Mouse (Mus musculus) effector memory CD4-positive, alpha-beta T cell, adult 7 months (primary cell): ENCODE results near the gene Crygs. TPM values are rescaled to one million over a fixed set of nuclear protein-coding genes. Genes with fewer than 3 reads are reported as not detected.

Source experiments
- polyA plus RNA-seq: library from polyadenylated mRNA; unstranded; fragments of 100-300 nt; shearing (Covaris generic); gene quantifications from one replicate; pipeline ENCODE4 v1.2.1, GENCODE M21; 2017

The Crygs gene
- polyA plus RNA-seq, result not detected

DNA sequence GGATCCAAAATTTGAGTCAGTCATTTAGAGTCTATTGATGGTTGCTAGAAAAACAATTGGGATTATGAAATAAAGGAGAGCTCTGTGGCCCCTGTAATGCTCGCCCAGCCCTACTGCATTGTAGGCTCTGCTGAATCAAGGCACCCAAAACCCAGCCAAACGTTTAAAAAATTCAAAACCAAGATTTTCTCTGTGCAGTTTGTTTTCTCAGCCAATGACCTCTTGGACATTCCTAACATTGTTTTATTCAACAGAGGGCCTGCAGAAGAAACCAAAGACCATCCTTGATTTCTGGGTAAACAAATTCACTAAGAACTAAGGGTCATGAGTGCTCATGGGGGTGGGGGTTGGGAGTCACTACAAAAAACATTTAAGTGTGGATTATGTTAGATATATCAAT, at the start of gene Crygs:
Crygs (minus strand) TSS at position 101 of the 400 bp plus-strand sequence.

DNA sequence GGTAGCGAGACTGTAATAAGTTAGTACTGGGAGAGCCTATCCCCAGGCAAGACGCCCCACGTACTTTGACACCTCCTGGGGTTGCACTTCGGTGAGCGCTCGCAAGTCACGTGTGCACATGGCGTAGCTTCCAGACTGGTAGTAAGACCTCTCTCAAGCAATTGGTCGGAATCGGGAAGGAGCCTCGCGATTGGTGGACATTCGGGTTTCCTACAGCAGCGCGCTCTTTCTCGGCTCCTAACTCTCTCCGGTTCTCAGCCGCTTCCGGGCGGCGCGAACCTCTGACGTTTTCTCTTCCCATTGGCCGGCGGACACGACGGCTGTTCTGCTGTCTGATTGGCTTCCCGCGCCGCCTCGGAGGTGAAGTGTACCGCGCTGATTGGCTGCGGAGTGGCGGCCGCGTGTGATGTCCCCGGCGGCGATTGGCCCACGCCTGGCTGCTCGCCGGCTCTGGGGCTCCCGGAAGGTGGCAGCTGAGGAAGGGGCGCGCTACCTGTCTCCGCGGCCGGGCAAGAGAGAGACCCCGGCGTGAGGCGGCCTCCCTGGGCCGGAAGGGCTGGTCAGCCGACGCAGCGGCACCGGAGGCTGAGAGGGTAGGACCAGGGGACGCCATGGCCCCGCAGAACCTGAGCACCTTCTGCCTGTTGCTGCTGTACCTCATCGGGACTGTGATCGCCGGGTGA, 46.2 kb upstream of the Crygs start, which contains the start of the genes Tbccd1 and Dnajb11:
Tbccd1 (minus strand) TSS at position 239 of the 683 bp plus-strand sequence.
Dnajb11 (plus strand) TSS at position 415 of the 683 bp plus-strand sequence.

Other genes starting within 250 kb of the Crygs start
- 0.44 TPM for gene Dgkg, start 154.4 kb downstream of the Crygs start, polyA plus RNA-seq
- 12.7 TPM for gene Tbccd1, start 46.1 kb upstream of the Crygs start, polyA plus RNA-seq
- 78.9 TPM for gene Dnajb11, start 46.3 kb upstream of the Crygs start, polyA plus RNA-seq
- gene Ahsg, start 79.7 kb upstream of the Crygs start, polyA plus RNA-seq, result not detected
- gene Fetub, start 106.8 kb upstream of the Crygs start, polyA plus RNA-seq, result 0.28 TPM
- gene Hrg, start 139.5 kb upstream of the Crygs start, polyA plus RNA-seq, result not detected
- not detected for gene Kng2, start 217.9 kb upstream of the Crygs start, polyA plus RNA-seq
- gene Kng1, start 246.3 kb upstream of the Crygs start, polyA plus RNA-seq, result not detected